ENCODE assay signal across 7 mouse cellular contexts in the genomic region with DNA sequence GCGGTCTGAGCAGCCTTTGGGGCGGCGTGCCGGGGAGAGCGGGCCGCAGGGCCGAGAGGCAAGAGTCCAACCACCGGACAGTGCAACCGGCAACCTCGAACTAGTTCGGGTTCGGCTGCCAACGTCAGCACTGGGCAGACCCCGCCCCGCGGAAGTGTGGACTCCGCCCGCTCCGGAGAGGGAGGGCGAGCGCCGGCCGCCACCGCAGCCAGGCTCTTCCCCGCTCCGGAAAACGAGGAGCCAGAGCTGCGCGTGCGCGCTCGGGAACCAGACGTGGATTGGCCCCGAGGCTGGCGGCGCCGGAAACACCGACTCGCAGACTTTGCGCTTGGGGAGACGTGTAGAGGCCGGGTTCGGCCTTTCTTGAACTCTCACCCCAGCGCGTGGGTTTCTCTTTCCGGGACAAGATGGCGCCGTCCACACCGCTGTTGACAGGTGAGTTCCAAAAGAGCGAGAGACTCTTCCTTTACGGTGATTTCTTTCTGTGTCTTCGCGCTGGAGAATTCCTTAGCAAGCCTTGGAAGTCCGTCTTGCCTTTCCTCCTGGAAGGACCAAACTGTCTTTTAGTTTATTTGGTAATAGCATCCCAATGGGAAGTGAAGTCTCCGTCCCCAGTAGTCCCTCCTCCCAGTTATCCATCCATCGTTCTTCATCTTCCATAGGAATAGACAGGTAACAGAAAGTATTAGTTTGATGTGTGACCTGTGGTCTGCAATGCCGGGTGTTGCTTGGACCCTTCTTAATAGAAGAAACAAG. TPM values are rescaled to one million over a fixed set of nuclear protein-coding genes. Genes with fewer than 3 reads are reported as not detected.
DNase-seq lines count a peak whose midpoint lies in the region; ATAC-seq lines count a peak whose summit lies in the region.

A gene (plus strand): TSS at position 170 of the 756 bp plus-strand sequence.
A gene (minus strand): TSS at position 241 of the 756 bp plus-strand sequence.

- H3K4me1 ChIP-seq in intestine, embryonic 15.5 days (replicated peaks), result no peaks in the 10 kb centered on the region
- H3K4me1 ChIP-seq in midbrain, embryonic 10.5 days, result peaks cover 23% of the 10 kb centered on the region

- 0 out of 2 replicates have a peak, but pooled peaks cover 6% of the 10 kb centered on the region for H3K36me3 ChIP-seq in intestine, embryonic 15.5 days
- peaks cover 36% of the 10 kb centered on the region for H3K36me3 ChIP-seq in midbrain, embryonic 10.5 days

- H3K27me3 ChIP-seq in intestine, embryonic 15.5 days (replicated peaks), result no peaks in the 10 kb centered on the region
- H3K27me3 ChIP-seq in midbrain, embryonic 10.5 days (ENCODE audit: low read depth, poor library complexity, severe bottlenecking), result no peaks in the 10 kb centered on the region

- H3K9ac ChIP-seq in intestine, embryonic 15.5 days, result peak within 1 kb of the TSS; percentile 99

- H3K4me2 ChIP-seq in intestine, embryonic 15.5 days (replicated peaks), result peak within 1 kb of the TSS; percentile 59

- DNase-seq in adrenal gland, adult 2 months, result peak; percentile 100
- peak; percentile 96 for DNase-seq in embryo, embryonic 11.5 days (ENCODE audit: low read depth, low spot score)
- DNase-seq in gastrocnemius, postnatal 36 days, result peak; percentile 96 to 98
- peak; percentile 99 to 100 for DNase-seq in left cerebral cortex, postnatal 25 days (ENCODE audit: low spot score in 2 of 2)
- peak; percentile 98 for DNase-seq in midbrain, embryonic 10.5 days (ENCODE audit: low spot score)
- peak; percentile 98 for DNase-seq in right cerebral cortex, postnatal 4 days

- peak within 1 kb of the TSS; percentile 94 for H3K27ac ChIP-seq in intestine, embryonic 15.5 days
- H3K27ac ChIP-seq in midbrain, embryonic 10.5 days (replicated peaks), result peak within 1 kb of the TSS; percentile 96

- H3K9me3 ChIP-seq in intestine, embryonic 15.5 days, result no peaks in the 10 kb centered on the region
- H3K9me3 ChIP-seq in midbrain, embryonic 10.5 days (replicated peaks), result no peaks in the 10 kb centered on the region

- H3K4me3 ChIP-seq in intestine, embryonic 15.5 days (replicated peaks), result peak within 1 kb of the TSS; percentile 95
- peak within 1 kb of the TSS; percentile 98 for H3K4me3 ChIP-seq in midbrain, embryonic 10.5 days

- intact Hi-C loops in gastrocnemius, postnatal 36 days (cut with DNase I), result loop anchor here (2.0 to 10.0 kb wide), 2 partner anchors 51 to 111 kb away; a partner anchor contains a TSS
- intact Hi-C loops in left cerebral cortex, postnatal 25 days (cut with DNase I), result loop anchor here (1.0 to 2.0 kb wide), 2 partner anchors 51 to 109 kb away; no protein-coding TSS in a partner anchor

- WGBS in intestine, embryonic 15.5 days, result under 1% methylated on average over 57 of the region's 57 CpGs
- WGBS in midbrain, embryonic 10.5 days, result under 1% methylated on average over 57 of the region's 57 CpGs

- ATAC-seq in intestine, embryonic 15.5 days, result peak; percentile 99

RNA-seq across cellular contexts. Expression of the first gene that starts in this region (rescaled TPM):
- 10 to 100 TPM; 47.1 to 49.9 TPM for total RNA-seq in adrenal gland, adult 2 months (2021)
- 0.74 and 1.0 TPM in 2 replicates for polyA plus RNA-seq in adrenal gland, adult 2 months (2012; rRNA removed)
- total RNA-seq in gastrocnemius, postnatal 36 days (2021), result 10 to 100 TPM; 39.1 to 47.1 TPM
- polyA plus RNA-seq in intestine, embryonic 15.5 days (2015; fragmentation: Nextera tagmentation; extraction: Ambion mirVana), result 51.7 and 58.4 TPM in 2 replicates
- total RNA-seq in left cerebral cortex, postnatal 25 days (2021), result 10 to 100 TPM; 40.8 to 42.2 TPM
- polyA plus RNA-seq in midbrain, embryonic 10.5 days (2016; fragmentation: Nextera tagmentation; extraction: Ambion mirVana), result 56.0 and 56.3 TPM in 2 replicates

RNA-seq across cellular contexts. Expression of the second gene that starts in this region (rescaled TPM):
- 100 to 1,000 TPM in 1 of 2 experiments, 10 to 100 TPM in 1; 96.4 to 103 TPM for total RNA-seq in adrenal gland, adult 2 months (2021)
- 104 and 105 TPM in 2 replicates for polyA plus RNA-seq in adrenal gland, adult 2 months (2012; rRNA removed)
- total RNA-seq in gastrocnemius, postnatal 36 days (2021), result 1 to 10 TPM; 6.5 to 7.1 TPM
- 197 and 203 TPM in 2 replicates for polyA plus RNA-seq in intestine, embryonic 15.5 days (2015; fragmentation: Nextera tagmentation; extraction: Ambion mirVana)
- 10 to 100 TPM; 23.4 to 25.4 TPM for total RNA-seq in left cerebral cortex, postnatal 25 days (2021)
- 136 and 143 TPM in 2 replicates for polyA plus RNA-seq in midbrain, embryonic 10.5 days (2016; fragmentation: Nextera tagmentation; extraction: Ambion mirVana)

Comparison
In these comparisons a context has a peak if more than half of its experiments do, and no peak if none do; other contexts are left out.
1. Peak in every context shown above with its lines: DNase-seq, ATAC-seq, H3K4me3 ChIP-seq and H3K27ac ChIP-seq.
2. RNA of the first gene that starts in this region (polyA plus RNA-seq): 51.7 to 58.4 TPM in intestine, embryonic 15.5 days and 56.0 to 56.3 TPM in midbrain, embryonic 10.5 days; 0.74 to 1.0 TPM in adrenal gland, adult 2 months; every median in the first group is over 10 times any median in the second.